Mouse (Mus musculus) heart, embryonic 11.5 days (tissue): Measurements from ENCODE around the gene Tom1l2. TPM values are rescaled to one million over a fixed set of nuclear protein-coding genes. Genes with fewer than 3 reads are reported as not detected.
A peak's percentile ranks its signal among the peaks of the same experiment; 100 is the strongest.

Experiments used
- ATAC-seq: fragments of 200-750 bp; cut with Nextera tagmentation; replicated peaks from 2 replicates; pipeline ENCODE4 v1.8.0; 2017; ENCODE audit warnings: moderate library complexity; ENCODE audit not compliant: insufficient number of reproducible peaks, low FRiP score, low TSS enrichment
- H3K27ac ChIP-seq: fragments of 300-500 bp; sonication (generic); 2 replicates; pipeline ENCODE4 v1.5.1; 2014; ENCODE audit warnings: mild to moderate bottlenecking, low read depth, low read length
- H3K27me3 ChIP-seq: fragments of 300-500 bp; sonication (generic); 2 replicates; pipeline ENCODE4 v1.6.1; 2014; ENCODE audit warnings: mild to moderate bottlenecking, low read length, mixed read lengths; ENCODE audit not compliant: control insufficient read depth, insufficient read depth
- H3K36me3 ChIP-seq: fragments of 300-500 bp; sonication (generic); 2 replicates; pipeline ENCODE4 v1.6.1; 2014; ENCODE audit warnings: mild to moderate bottlenecking, low read length, moderate library complexity, mixed read lengths; ENCODE audit not compliant: control insufficient read depth, insufficient read depth
- H3K4me1 ChIP-seq: fragments of 300-500 bp; sonication (generic); 2 replicates; pipeline ENCODE4 v1.6.1; 2014; ENCODE audit warnings: low read length; ENCODE audit not compliant: control insufficient read depth, insufficient read depth
- H3K4me2 ChIP-seq: fragments of 300-500 bp; sonication (generic); 2 replicates; pipeline ENCODE4 v1.6.1; 2014; ENCODE audit warnings: mild to moderate bottlenecking, moderate library complexity
- H3K4me3 ChIP-seq: fragments of 300-500 bp; sonication (generic); 2 replicates; pipeline ENCODE4 v1.5.1; 2014; ENCODE audit warnings: low read depth, low read length
- H3K9ac ChIP-seq: fragments of 300-500 bp; sonication (generic); 2 replicates; pipeline ENCODE4 v1.6.1; 2014; ENCODE audit warnings: mild to moderate bottlenecking, low read depth, low read length, moderate library complexity
- H3K9me3 ChIP-seq: fragments of 300-500 bp; sonication (generic); replicated peaks from 2 replicates; pipeline ENCODE4 v1.6.1; 2016; ENCODE audit warnings: low read length; ENCODE audit not compliant: control insufficient read depth
- WGBS: fragments of 180-500 bp; shearing (Covaris S2); extraction: QIAGEN DNeasy Blood & Tissue Kit; methylation state at CpG from one replicate; pipeline ENCODE4 v1.1.7; 2014; ENCODE audit not compliant: insufficient replicate concordance; 5-methylcytosine and 5-hydroxymethylcytosine counted together
- polyA plus RNA-seq: library from polyadenylated mRNA; unstranded; fragments of >200 nt; fragmentation: Nextera tagmentation; extraction: Ambion mirVana; gene quantifications from 2 replicates; pipeline ENCODE4 v1.2.1, GENCODE M21; 2014

The Tom1l2 gene
- polyA plus RNA-seq, 1 experiment from 2014 or later = 16.0 TPM

DNA sequence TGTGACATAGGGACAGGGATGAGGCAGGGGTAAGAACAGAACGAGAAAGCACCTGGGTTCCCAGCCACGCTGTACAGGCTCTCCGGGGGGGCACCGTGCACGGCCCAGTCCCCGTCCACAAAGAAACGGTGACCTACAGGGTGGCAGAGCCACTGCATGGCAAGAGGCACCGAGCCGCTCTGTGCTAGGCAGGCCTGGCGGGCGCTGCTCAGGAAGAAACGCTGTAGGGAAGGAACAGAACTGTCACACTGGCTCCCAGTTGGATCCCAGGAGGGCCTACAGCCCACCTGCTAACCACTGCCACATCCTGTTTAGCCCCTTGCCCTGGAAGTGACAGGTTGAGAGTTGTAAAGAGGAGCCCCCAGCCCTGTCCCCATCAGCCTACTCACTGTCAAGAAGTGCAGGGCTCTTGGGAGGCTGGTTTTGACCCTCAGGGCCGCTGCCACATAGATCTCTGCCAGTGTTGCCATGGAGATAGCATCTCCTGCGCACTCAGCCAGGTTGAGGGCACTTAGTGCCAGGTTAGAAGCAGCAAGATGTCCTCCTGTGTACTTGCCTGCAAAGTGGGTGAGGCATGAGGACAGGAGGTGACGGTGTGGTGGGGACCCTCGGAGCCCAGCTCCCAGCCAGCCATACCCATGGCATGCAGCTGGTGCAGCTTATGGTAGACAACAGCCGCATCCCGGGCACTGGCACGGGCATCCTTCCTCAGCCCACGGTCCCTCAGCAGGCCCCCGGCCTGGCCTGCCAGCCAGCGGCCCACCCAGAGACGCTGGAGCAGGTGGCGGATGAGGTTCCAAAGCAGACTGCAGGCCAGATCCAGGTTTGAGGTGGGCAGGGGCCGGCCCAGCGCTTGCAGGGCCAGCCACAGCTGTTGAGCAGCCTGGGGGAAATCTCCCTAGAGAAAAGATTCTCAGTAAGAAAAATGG lies 149.7 kb downstream of the Tom1l2 start:
- Histone ChIP-seq H3K9ac (0 out of 2 replicates have a peak overlapping the region, but pooled peaks have one; percentile 22), H3K9me3 (no peaks in the 10 kb centered on the region), H3K36me3 (peaks cover 60% of the 10 kb centered on the region), H3K4me3 (no peak overlapping the region), H3K4me1 (peaks cover 26% of the 10 kb centered on the region), H3K27me3 (no peaks in the 10 kb centered on the region), H3K27ac (no peak overlapping the region), H3K4me2 (no peak overlapping the region)
- 96% methylated on average over 26 of the region's 26 CpGs for WGBS
- no peak for ATAC-seq

DNA sequence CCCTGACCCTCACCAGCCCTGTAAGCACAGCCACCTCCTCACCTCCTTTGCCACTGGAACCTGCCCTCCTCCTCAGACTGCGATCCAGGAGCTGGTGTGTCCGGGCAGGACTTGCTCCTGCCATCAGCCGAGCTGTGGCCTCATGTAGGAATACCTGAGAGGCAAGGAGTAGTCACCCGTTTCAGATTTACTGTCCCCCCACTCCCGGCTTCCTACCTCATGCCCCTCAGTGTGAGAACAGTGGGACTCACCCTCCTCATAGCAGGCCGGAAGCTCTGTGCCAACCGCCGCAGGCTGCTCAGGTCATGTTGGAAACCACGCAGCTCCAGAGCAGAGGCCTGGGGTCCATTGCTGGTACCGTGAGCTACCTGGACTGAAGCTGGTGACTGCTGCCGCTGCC lies 152.3 kb downstream of the Tom1l2 start:
- Histone ChIP-seq H3K27me3 (no peaks in the 10 kb centered on the region), H3K36me3 (peaks cover 47% of the 10 kb centered on the region), H3K9ac (no peak overlapping the region), H3K27ac (0 out of 2 replicates have a peak overlapping the region, but pooled peaks have one; percentile 32), H3K4me3 (no peak overlapping the region), H3K9me3 (no peaks in the 10 kb centered on the region), H3K4me1 (peaks cover 7% of the 10 kb centered on the region), H3K4me2 (no peak overlapping the region)
- ATAC-seq = no peak
- WGBS = 86% methylated on average over 11 of the region's 11 CpGs

DNA sequence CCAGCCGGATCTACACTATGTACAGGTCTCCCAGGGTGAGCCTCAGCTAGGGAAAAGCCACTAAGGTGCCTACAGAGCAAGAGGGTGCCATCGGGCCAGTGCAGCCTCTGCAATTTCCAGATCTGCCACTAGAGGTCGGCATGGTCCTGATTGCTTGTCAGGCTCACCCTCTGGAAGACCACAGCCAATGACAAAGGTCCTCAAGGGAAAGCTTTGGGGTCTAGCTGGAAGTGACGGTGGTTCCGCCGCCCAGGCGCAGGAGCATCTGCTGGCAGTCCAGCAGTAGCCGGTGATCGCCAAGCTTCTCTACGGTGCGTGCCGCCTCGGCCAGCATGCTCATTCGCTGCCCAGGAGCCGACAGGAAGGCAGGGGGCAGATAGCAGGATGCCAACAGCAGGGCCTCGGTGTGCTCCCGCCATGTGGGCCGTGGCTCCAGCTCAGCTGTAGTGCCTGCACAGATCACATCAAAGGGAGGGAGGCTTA lies 153.0 kb downstream of the Tom1l2 start:
- no peaks in the 10 kb centered on the region for H3K27me3 ChIP-seq
- 0 out of 2 replicates have a peak overlapping the region, but pooled peaks have one; percentile 5 for H3K4me2 ChIP-seq
- H3K36me3 ChIP-seq = peaks cover 49% of the 10 kb centered on the region
- 22% methylated on average over 18 of the region's 18 CpGs for WGBS
- H3K27ac ChIP-seq = 0 out of 2 replicates have a peak overlapping the region, but pooled peaks have one; percentile 32
- H3K9ac ChIP-seq = peak overlapping the region; percentile 18; the same call in 1 of the 2 replicates
- no peak for ATAC-seq
- no peak overlapping the region for H3K4me3 ChIP-seq
- peaks cover 2% of the 10 kb centered on the region; the same call in 1 of the 2 replicates for H3K9me3 ChIP-seq
- H3K4me1 ChIP-seq = peaks cover 4% of the 10 kb centered on the region

DNA sequence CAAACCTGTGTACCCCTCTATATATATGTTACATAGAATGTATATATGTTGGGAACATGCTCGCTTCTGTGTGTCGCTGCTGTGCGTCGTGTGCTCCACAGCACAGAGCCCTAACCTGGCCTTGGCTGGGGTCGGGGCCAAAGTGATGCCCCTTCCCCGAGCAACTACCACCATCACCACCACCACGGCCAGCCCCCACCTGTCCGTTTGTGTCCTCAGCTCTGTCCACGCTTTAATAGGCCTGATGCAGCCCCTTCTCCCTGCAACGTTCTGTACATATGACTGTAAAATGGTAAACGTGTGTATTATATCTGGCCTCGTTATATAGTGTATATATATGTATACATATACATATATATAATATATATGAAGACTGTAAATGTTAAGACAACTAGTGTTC lies 154.1 kb downstream of the Tom1l2 start:
- Histone ChIP-seq H3K9ac (no peak overlapping the region), H3K27me3 (no peaks in the 10 kb centered on the region), H3K4me3 (no peak overlapping the region), H3K4me1 (peaks cover 4% of the 10 kb centered on the region), H3K9me3 (peaks cover 8% of the 10 kb centered on the region), H3K27ac (no peak overlapping the region), H3K4me2 (no peak overlapping the region), H3K36me3 (peaks cover 51% of the 10 kb centered on the region)
- 89% methylated on average over 12 of the region's 12 CpGs for WGBS
- no peak for ATAC-seq

DNA sequence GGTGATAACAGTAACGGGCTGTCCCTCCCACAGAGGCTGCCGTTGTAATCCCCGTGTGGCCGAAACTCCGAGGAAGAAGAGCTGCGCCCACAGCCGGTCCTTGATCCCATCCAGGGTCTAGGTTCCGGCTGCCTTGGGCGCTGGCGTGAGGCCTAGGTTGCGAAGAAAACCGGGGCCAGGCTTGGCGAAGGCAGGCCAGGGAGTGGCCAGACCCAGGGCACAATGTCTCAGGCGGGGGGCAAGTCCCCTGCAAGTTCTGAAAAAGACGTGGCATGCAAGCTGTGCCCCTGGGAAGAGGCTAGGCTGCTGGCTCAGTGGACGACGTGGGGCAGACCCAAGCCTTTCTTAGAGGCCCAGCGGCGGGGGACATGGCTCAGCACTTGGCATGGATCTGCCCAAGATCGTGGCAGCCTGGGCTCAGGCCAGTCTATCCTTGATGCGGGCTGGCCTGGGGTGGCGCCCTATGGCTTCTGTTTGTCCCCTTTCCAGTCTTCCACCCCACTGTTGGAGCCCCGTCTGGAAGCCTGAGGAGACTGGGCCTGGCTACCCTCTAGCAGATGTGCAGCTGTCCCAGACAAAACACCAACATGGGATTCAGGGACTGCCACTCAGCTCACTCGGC lies 154.6 kb downstream of the Tom1l2 start:
- Histone ChIP-seq H3K9ac (no peak overlapping the region), H3K4me2 (no peak overlapping the region), H3K4me3 (no peak overlapping the region), H3K27me3 (no peaks in the 10 kb centered on the region), H3K9me3 (peaks cover 8% of the 10 kb centered on the region), H3K27ac (no peak overlapping the region), H3K4me1 (peaks cover 4% of the 10 kb centered on the region), H3K36me3 (peaks cover 50% of the 10 kb centered on the region)
- 78% methylated on average over 24 of the region's 24 CpGs for WGBS
- no peak for ATAC-seq

DNA sequence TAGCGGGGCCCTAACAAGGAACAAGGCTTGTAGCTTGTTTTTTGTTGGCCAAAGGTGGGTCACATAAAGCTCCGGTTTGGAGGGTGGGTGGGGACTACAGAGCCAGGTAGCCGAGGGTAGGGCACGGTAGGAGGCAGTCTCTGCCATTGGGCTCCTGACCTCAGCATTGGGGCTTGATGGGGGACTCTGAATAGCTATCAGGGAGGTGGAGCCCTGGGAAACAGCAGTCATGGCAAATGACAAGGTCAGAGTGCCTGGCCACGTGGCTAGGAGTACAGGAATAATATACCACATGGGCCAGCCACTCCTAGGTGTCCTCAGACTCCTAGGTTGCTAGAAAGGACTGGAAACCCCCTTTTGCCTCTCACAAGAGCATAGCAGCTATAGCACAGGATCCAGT lies 156.4 kb downstream of the Tom1l2 start:
- Histone ChIP-seq H3K27ac (no peak overlapping the region), H3K36me3 (peaks cover 49% of the 10 kb centered on the region), H3K27me3 (no peaks in the 10 kb centered on the region), H3K4me3 (no peak overlapping the region), H3K9me3 (peaks cover 8% of the 10 kb centered on the region), H3K9ac (no peak overlapping the region), H3K4me2 (no peak overlapping the region), H3K4me1 (peaks cover 10% of the 10 kb centered on the region)
- WGBS = 80% methylated on average over 5 of the region's 5 CpGs
- ATAC-seq = no peak

DNA sequence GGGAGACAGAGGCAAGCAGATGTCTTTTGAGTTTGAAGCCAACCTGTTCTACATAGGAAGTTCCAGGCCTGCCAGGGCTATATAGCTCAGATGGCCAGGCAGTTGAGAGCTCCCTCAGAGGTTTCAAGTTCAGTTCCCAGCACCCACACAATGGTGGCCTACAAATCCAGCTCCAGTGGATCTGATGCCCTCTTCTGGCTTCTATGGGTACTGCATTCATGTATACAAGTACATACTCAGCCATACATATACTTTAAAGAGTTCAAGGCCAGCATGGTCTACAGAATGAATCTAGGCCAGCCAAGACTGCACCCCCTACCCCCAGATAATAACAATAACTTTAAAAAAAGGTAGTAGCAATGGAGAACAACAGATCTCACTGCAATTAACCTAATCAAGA lies 157.6 kb downstream of the Tom1l2 start:
- no peak for ATAC-seq
- peaks cover 46% of the 10 kb centered on the region for H3K36me3 ChIP-seq
- no peak overlapping the region for H3K4me3 ChIP-seq

DNA sequence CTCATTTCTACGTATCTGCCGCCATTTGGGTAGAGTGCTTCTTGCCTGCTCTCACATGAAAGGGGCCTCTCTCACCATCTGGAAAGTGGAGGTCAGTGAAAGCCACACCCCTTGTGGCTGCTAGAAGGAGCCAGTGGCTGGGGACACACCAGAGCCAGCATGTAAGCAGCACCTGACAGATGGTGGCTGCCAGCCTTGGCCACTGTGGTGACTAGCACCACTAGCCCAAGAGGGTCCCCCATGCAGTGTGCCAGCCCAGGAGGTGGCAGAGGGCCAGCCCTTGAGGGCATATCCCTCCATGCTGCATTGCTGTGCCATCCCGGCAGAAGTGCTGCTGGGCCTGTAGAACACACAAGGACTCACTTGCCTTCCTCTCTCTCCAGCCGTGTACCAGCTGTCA lies 159.1 kb downstream of the Tom1l2 start:
- no peak for ATAC-seq
- peaks cover 6% of the 10 kb centered on the region for H3K4me1 ChIP-seq
- no peak overlapping the region for H3K4me2 ChIP-seq
- no peak overlapping the region for H3K4me3 ChIP-seq
- H3K9ac ChIP-seq = no peak overlapping the region
- WGBS = 87% methylated on average over 4 of the region's 4 CpGs
- H3K27ac ChIP-seq = no peak overlapping the region
- peaks cover 59% of the 10 kb centered on the region for H3K36me3 ChIP-seq
- H3K9me3 ChIP-seq = peaks cover 8% of the 10 kb centered on the region
- H3K27me3 ChIP-seq = no peaks in the 10 kb centered on the region

More for the DNA sequence above, 157.6 kb downstream of the Tom1l2 start:
- Histone ChIP-seq H3K27ac (no peak overlapping the region), H3K9me3 (peaks cover 8% of the 10 kb centered on the region), H3K9ac (no peak overlapping the region), H3K4me2 (no peak overlapping the region), H3K4me1 (peaks cover 10% of the 10 kb centered on the region), H3K27me3 (no peaks in the 10 kb centered on the region)
